Mouse (Mus musculus): Measurements from ENCODE around the gene Trim41. TPM values are rescaled to one million over a fixed set of nuclear protein-coding genes. Genes with fewer than 3 reads are reported as not detected.

Gene Trim41
- polyA plus RNA-seq, 1 experiment from 2014 or later, result 4.5 TPM

- ATAC-seq (replicated peaks; ENCODE audit: low FRiP score) (peak; percentile 71), DNase-seq (ENCODE audit: low spot score) (peak; percentile 75)
- peak overlapping the region; percentile 34 for H3K27ac ChIP-seq (ENCODE audit: low read depth, low read length)
- H3K4me1 ChIP-seq (replicated peaks; ENCODE audit: control insufficient read depth, insufficient read depth, low read length), result peaks cover 9% of the 10 kb centered on the region
- H3K9me3 ChIP-seq (ENCODE audit: control insufficient read depth, low read length), result no peaks in the 10 kb centered on the region
- peaks cover 62% of the 10 kb centered on the region for H3K36me3 ChIP-seq (ENCODE audit: control insufficient read depth, insufficient read depth, low read length)
- H3K27me3 ChIP-seq (replicated peaks; ENCODE audit: control insufficient read depth, insufficient read depth, low read length), result no peaks in the 10 kb centered on the region
- no peak overlapping the region for H3K9ac ChIP-seq (ENCODE audit: low read depth, low read length)
- H3K4me3 ChIP-seq (ENCODE audit: low read depth, low read length), result no peak overlapping the region
- H3K4me2 ChIP-seq, result no peak overlapping the region
- WGBS, result 51% methylated on average over 21 of the region's 21 CpGs
Observed at GRCm38 (mm10) chr11:48806856-48807562, 10.1 kb downstream of the Trim41 start.

GRCm38 (mm10) chr11:48804922-48805321 lies 12.2 kb downstream of the Trim41 start:
- Histone ChIP-seq H3K27ac (ENCODE audit: low read depth, low read length) (no peak overlapping the region), H3K4me1 (replicated peaks; ENCODE audit: control insufficient read depth, insufficient read depth, low read length) (peaks cover 16% of the 10 kb centered on the region), H3K9me3 (ENCODE audit: control insufficient read depth, low read length) (no peaks in the 10 kb centered on the region), H3K36me3 (ENCODE audit: control insufficient read depth, insufficient read depth, low read length) (peaks cover 60% of the 10 kb centered on the region), H3K27me3 (replicated peaks; ENCODE audit: control insufficient read depth, insufficient read depth, low read length) (no peaks in the 10 kb centered on the region), H3K9ac (ENCODE audit: low read depth, low read length) (no peak overlapping the region), H3K4me2 (no peak overlapping the region), H3K4me3 (ENCODE audit: low read depth, low read length) (no peak overlapping the region)
- ATAC-seq (replicated peaks; ENCODE audit: low FRiP score) (no peak), DNase-seq (ENCODE audit: low spot score) (no peak)
- WGBS, result 76% methylated on average over 2 of the region's 2 CpGs

- Histone ChIP-seq H3K27ac (ENCODE audit: low read depth, low read length) (peak overlapping the region; percentile 27; the same call in 1 of the 2 replicates), H3K4me1 (replicated peaks; ENCODE audit: control insufficient read depth, insufficient read depth, low read length) (peaks cover 16% of the 10 kb centered on the region)
Observed at GRCm38 (mm10) chr11:48803988-48804387, 13.2 kb downstream of the Trim41 start.

GRCm38 (mm10) chr11:48801831-48802772 lies 15.1 kb downstream of the Trim41 start:
- 63% methylated on average over 17 of the region's 17 CpGs for WGBS
- peak overlapping the region; percentile 90 for H3K27ac ChIP-seq (ENCODE audit: low read depth, low read length)

More at GRCm38 (mm10) chr11:48803988-48804387, 13.2 kb downstream of the Trim41 start:
- Histone ChIP-seq H3K4me3 (ENCODE audit: low read depth, low read length) (peak overlapping the region; percentile 8; the same call in 1 of the 2 replicates), H3K36me3 (ENCODE audit: control insufficient read depth, insufficient read depth, low read length) (peaks cover 59% of the 10 kb centered on the region), H3K9me3 (ENCODE audit: control insufficient read depth, low read length) (no peaks in the 10 kb centered on the region), H3K27me3 (replicated peaks; ENCODE audit: control insufficient read depth, insufficient read depth, low read length) (no peaks in the 10 kb centered on the region), H3K9ac (ENCODE audit: low read depth, low read length) (peak overlapping the region; percentile 41; the same call in 1 of the 2 replicates), H3K4me2 (no peak overlapping the region; the same call in 1 of the 2 replicates)
- WGBS, result 93% methylated on average over 2 of the region's 2 CpGs
- no peak for DNase-seq (ENCODE audit: low spot score)
- ATAC-seq (replicated peaks; ENCODE audit: low FRiP score), result no peak

GRCm38 (mm10) chr11:48799921-48800701 lies 17.0 kb downstream of the Trim41 start, which contains the start of gene Rack1:
Gene Rack1, plus strand, starts transcription at chr11:48800332.
- H3K36me3 ChIP-seq (ENCODE audit: control insufficient read depth, insufficient read depth, low read length), result peaks cover 37% of the 10 kb centered on the region
- peak within 1 kb of the TSS; percentile 90 for H3K4me2 ChIP-seq
- peaks cover 32% of the 10 kb centered on the region for H3K4me1 ChIP-seq (replicated peaks; ENCODE audit: control insufficient read depth, insufficient read depth, low read length)
- DNase-seq (ENCODE audit: low spot score), result peak; percentile 95
- peak within 1 kb of the TSS; percentile 90 for H3K27ac ChIP-seq (ENCODE audit: low read depth, low read length)
- WGBS, result under 1% methylated on average over 47 of the region's 47 CpGs
- peak within 1 kb of the TSS; percentile 94 for H3K9ac ChIP-seq (ENCODE audit: low read depth, low read length)
- ATAC-seq (replicated peaks; ENCODE audit: low FRiP score), result peak; percentile 84
- no peaks in the 10 kb centered on the region for H3K9me3 ChIP-seq (ENCODE audit: control insufficient read depth, low read length)
- H3K4me3 ChIP-seq (ENCODE audit: low read depth, low read length), result peak within 1 kb of the TSS; percentile 84
- H3K27me3 ChIP-seq (replicated peaks; ENCODE audit: control insufficient read depth, insufficient read depth, low read length), result no peaks in the 10 kb centered on the region

More at GRCm38 (mm10) chr11:48801831-48802772, 15.1 kb downstream of the Trim41 start:
- DNase-seq (ENCODE audit: low spot score) (no peak), ATAC-seq (replicated peaks; ENCODE audit: low FRiP score) (no peak)
- peaks cover 26% of the 10 kb centered on the region for H3K4me1 ChIP-seq (replicated peaks; ENCODE audit: control insufficient read depth, insufficient read depth, low read length)
- H3K9me3 ChIP-seq (ENCODE audit: control insufficient read depth, low read length), result no peaks in the 10 kb centered on the region
- H3K4me2 ChIP-seq, result peak overlapping the region; percentile 90
- peak overlapping the region; percentile 94 for H3K9ac ChIP-seq (ENCODE audit: low read depth, low read length)
- H3K36me3 ChIP-seq (ENCODE audit: control insufficient read depth, insufficient read depth, low read length), result peaks cover 49% of the 10 kb centered on the region
- no peaks in the 10 kb centered on the region for H3K27me3 ChIP-seq (replicated peaks; ENCODE audit: control insufficient read depth, insufficient read depth, low read length)
- peak overlapping the region; percentile 84 for H3K4me3 ChIP-seq (ENCODE audit: low read depth, low read length)

- H3K27ac ChIP-seq (ENCODE audit: low read depth, low read length), result peak overlapping the region; percentile 90
- H3K9ac ChIP-seq (ENCODE audit: low read depth, low read length), result peak overlapping the region; percentile 94
- ATAC-seq (replicated peaks; ENCODE audit: low FRiP score) (no peak), DNase-seq (ENCODE audit: low spot score) (peak; percentile 69)
- peak overlapping the region; percentile 84 for H3K4me3 ChIP-seq (ENCODE audit: low read depth, low read length)
- peaks cover 33% of the 10 kb centered on the region for H3K36me3 ChIP-seq (ENCODE audit: control insufficient read depth, insufficient read depth, low read length)
- H3K4me2 ChIP-seq, result peak overlapping the region; percentile 90
- H3K9me3 ChIP-seq (ENCODE audit: control insufficient read depth, low read length), result no peaks in the 10 kb centered on the region
- peaks cover 32% of the 10 kb centered on the region for H3K4me1 ChIP-seq (replicated peaks; ENCODE audit: control insufficient read depth, insufficient read depth, low read length)
- 8% methylated on average over 18 of the region's 18 CpGs for WGBS
- H3K27me3 ChIP-seq (replicated peaks; ENCODE audit: control insufficient read depth, insufficient read depth, low read length), result no peaks in the 10 kb centered on the region
Observed at GRCm38 (mm10) chr11:48798984-48799920, 17.9 kb downstream of the Trim41 start.

- Histone ChIP-seq H3K4me3 (ENCODE audit: low read depth, low read length) (peak overlapping the region; percentile 84), H3K27ac (ENCODE audit: low read depth, low read length) (peak overlapping the region; percentile 13; the same call in 1 of the 2 replicates), H3K9ac (ENCODE audit: low read depth, low read length) (peak overlapping the region; percentile 51), H3K36me3 (ENCODE audit: control insufficient read depth, insufficient read depth, low read length) (peaks cover 23% of the 10 kb centered on the region), H3K27me3 (replicated peaks; ENCODE audit: control insufficient read depth, insufficient read depth, low read length) (no peaks in the 10 kb centered on the region), H3K4me2 (peak overlapping the region; percentile 90), H3K4me1 (replicated peaks; ENCODE audit: control insufficient read depth, insufficient read depth, low read length) (peaks cover 32% of the 10 kb centered on the region), H3K9me3 (ENCODE audit: control insufficient read depth, low read length) (no peaks in the 10 kb centered on the region)
- DNase-seq (ENCODE audit: low spot score), result no peak
- 49% methylated on average over 7 of the region's 7 CpGs for WGBS
- no peak for ATAC-seq (replicated peaks; ENCODE audit: low FRiP score)
Observed at GRCm38 (mm10) chr11:48798308-48798707, 18.8 kb downstream of the Trim41 start.
